Mouse (Mus musculus) adrenal gland, adult 8-10 months (tissue): ENCODE measurements around the gene Tiam1. TPM values are rescaled to one million over a fixed set of nuclear protein-coding genes. Genes with fewer than 3 reads are reported as not detected.

ENCODE experiments used
- DNase-seq: peaks from one replicate; pipeline ENCODE4 v3.0.0; 2022
- total RNA-seq, 4 experiments: library from RNA; stranded (reverse); gene quantifications; 2 replicates each; pipeline ENCODE4 v1.2.4; 2022

Gene Tiam1
- total RNA-seq, 4 experiments from 2014 or later, result 69.6 to 107 (median 85.5) TPM

- DNase-seq, result no peak
Observed at GRCm38 (mm10) chr16:89765919-89766318, 377.6 kb downstream of the Tiam1 start.

DNA sequence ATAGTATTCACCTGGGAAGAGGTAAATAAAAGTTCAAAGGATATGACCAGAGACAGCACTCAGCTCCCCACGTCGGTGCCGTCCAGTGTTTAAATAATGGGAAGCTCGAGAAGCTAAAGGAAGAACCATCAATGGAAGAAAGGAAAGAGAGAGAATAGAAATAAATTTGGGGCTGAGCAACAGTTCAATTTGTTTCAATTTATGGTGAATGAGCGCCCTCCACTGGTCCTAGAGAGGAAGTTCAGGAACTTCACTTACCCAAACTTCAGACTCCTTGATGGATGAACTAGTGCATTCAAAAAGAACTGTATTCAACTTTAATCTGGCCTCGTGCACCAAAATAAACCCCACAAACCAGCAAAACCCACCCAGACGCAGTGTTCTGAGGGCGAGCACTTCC is 378.1 kb downstream of the Tiam1 start:
- DNase-seq, result no peak

GRCm38 (mm10) chr16:89763812-89764211 is 379.8 kb downstream of the Tiam1 start:
- no peak for DNase-seq

DNA sequence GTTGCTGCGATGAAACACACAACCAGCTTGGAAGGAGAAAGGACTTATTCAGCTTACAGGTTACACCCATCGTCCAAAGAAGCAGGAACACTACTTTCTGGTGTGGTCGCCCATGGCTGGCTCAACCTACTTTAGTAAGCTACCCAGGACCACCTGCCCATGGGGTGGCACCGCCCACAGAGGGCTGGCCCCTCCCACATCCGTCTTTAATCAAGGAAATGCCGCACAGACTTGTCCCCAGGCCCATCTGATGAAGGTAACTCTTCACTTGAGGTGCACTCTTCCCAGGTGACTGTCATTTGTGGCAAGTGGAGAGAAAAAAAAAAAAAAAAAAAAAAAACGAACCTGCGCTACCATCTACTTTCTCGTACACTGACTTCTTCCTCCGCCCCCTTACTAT is 381.0 kb downstream of the Tiam1 start:
- DNase-seq, result no peak

DNA sequence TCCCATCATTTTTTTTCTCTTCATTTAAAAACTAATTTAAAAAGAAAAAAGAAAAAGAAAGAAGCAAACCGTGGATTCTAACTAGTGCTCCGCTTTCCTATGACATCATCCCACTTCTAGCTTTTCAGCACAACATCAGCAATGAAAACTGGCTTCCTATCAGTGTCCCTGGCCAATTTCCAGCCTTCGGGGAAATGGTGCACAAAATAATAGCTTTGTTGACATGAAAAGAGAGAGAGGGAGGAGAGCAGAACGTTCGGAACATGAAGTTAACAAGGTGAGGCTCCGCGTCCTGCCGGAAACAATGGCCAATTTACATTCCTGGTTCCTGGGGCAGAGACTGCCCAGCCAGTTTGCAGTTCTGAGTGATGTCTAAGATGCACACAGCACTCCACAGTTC is 381.5 kb downstream of the Tiam1 start:
- DNase-seq, result no peak

GRCm38 (mm10) chr16:89757384-89757783 is 386.2 kb downstream of the Tiam1 start:
- DNase-seq, result no peak

DNA sequence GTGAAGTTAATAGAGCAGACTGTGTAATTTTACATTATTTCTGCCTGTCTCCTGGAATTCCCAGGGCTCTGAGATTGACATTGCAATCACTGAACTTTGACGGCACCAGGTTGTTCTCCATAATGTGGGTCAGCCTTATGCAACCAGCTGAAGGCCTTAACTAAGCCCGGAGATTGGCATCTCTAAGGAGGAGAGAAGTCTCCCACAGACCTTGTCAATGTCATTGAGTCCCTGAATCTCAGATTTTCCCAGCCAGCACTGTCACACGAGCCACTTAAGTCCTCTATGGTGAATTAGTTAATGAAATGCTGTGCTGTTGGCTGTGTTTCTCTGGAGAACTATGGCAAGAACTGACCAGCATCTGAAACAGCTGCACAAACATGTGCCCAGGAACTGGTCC is 388.9 kb downstream of the Tiam1 start:
- no peak for DNase-seq

- DNase-seq, result no peak
Observed at GRCm38 (mm10) chr16:89747864-89748263, 395.7 kb downstream of the Tiam1 start.

DNA sequence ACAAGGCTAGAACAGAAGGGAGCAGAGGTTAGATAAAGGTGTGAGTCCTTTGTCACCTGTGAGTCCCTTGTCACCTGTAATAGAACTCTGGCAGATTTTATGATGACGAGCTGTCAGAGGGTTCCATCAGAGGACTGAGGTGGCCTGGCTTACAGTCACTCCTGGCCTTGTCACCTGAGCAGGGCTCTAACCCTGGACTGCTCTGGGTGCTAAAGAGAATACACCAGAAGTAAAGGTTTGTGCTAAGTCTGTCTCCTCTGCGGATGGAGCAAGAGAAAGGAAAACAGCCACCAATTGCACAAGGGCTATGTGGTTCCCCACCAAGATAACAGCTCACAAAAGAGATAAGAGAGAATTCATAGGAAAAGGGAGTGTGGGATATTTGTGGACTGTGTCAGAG is 404.0 kb downstream of the Tiam1 start:
- no peak for DNase-seq

DNA sequence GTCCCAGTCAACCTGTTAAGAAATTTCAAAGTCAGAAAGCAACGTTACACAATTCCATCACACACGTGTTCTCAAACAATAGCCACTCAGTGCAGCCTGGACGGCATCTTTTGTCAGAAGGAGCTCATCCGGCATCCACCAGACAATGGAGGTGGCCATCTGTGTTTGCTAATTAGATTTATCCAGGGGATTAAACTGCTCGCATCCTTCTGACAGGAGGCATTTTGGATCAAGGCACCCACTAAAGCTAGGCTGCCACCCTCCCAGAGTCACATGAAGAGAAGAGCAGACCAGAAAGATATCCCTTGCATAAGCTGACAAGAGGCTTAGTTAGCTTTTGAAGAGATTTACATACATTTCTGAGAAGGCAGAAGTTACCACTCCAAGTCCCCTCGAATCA is 404.6 kb downstream of the Tiam1 start:
- DNase-seq, result no peak

Other genes starting within 250 kb of the Tiam1 start
- 1,000 to 10,000 TPM; 1,130 to 1,752 (median 1,322) TPM for gene Sod1, start 77.0 kb upstream of the Tiam1 start, total RNA-seq
- 10 to 100 TPM; 33.2 to 72.0 (median 48.3) TPM for gene Scaf4, start 140.7 kb upstream of the Tiam1 start, total RNA-seq
- gene Hunk, start 242.2 kb upstream of the Tiam1 start, total RNA-seq, result 10 to 100 TPM in 2 of 4 experiments, 1 to 10 TPM in 2; 5.3 to 14.9 (median 8.2) TPM